In the genomic region with DNA sequence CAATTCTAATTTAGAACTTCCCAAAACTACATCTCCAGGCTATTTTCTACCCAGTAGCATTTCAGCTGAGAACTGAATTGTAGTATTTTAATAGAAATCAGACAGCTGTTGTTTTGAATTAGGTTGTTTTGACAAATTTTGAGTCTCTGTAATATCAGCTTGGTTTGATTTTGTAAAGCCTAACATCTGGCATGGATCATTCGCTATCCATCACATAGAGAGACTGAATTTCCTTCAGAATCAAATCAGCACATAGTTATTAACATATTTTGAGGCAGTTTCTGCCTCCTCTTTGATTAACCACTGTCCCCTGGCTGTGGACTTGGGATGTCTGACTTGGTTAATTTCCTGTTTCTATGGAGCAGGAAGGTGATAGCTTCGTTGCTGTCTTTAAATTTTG, we compare ENCODE assay signal across 25 mouse cellular contexts. TPM values are rescaled to one million over a fixed set of nuclear protein-coding genes. Genes with fewer than 3 reads are reported as not detected.
DNase-seq lines count a peak whose midpoint lies in the region; ATAC-seq lines count a peak whose summit lies in the region.
"Had no signal": no experiment of that assay in that cellular context is flagged by ENCODE, and none has a peak within 500 bp of the region (broad histone marks: within the 10 kb centered on the region; RNA-seq: fewer than 3 reads in every experiment).

No protein-coding gene starts in this region.

- 73% methylated on average over 2 of the region's 2 CpGs for WGBS in forebrain, embryonic 15.5 days
- 77% methylated on average over 2 of the region's 2 CpGs for WGBS in forebrain, embryonic 10.5 days
- 86% methylated on average over 2 of the region's 2 CpGs for WGBS in midbrain, embryonic 15.5 days

- no peaks in the 10 kb centered on the region for H3K36me3 ChIP-seq in forebrain, embryonic 15.5 days
- no peaks in the 10 kb centered on the region for H3K36me3 ChIP-seq in forebrain, embryonic 10.5 days (replicated peaks)
- no peaks in the 10 kb centered on the region for H3K36me3 ChIP-seq in midbrain, embryonic 15.5 days (replicated peaks)
- H3K36me3 ChIP-seq: embryonic facial prominence, embryonic 15.5 days; heart, embryonic 12.5 days; hindbrain, embryonic 15.5 days had no signal

- ATAC-seq in forebrain, embryonic 15.5 days (replicated peaks) = no peak
- ATAC-seq in midbrain, embryonic 15.5 days (replicated peaks) = no peak
- ATAC-seq: activated CD4-positive, CD25-positive, alpha-beta regulatory T cell, adult 4 months; intestine, embryonic 16.5 days; Patski had no signal

- 0 out of 2 replicates have a peak overlapping the region, but pooled peaks have one; percentile 23 for H3K27ac ChIP-seq in forebrain, embryonic 15.5 days (replicated peaks)
- H3K27ac ChIP-seq in forebrain, embryonic 10.5 days = no peak overlapping the region
- H3K27ac ChIP-seq in midbrain, embryonic 15.5 days = no peak overlapping the region
- H3K27ac ChIP-seq: embryonic facial prominence, embryonic 15.5 days; hindbrain, embryonic 15.5 days had no signal

- no peak overlapping the region for H3K9ac ChIP-seq in forebrain, embryonic 15.5 days (replicated peaks)
- H3K9ac ChIP-seq in midbrain, embryonic 15.5 days = no peak overlapping the region
- H3K9ac ChIP-seq: embryonic facial prominence, embryonic 15.5 days; heart, embryonic 12.5 days; hindbrain, embryonic 15.5 days had no signal

- DNase-seq in forebrain, embryonic 10.5 days (ENCODE audit: extremely low spot score, low spot score) = no peak
- DNase-seq in heart, adult 11 months = peak; percentile 27
- no peak for DNase-seq in heart, postnatal 25 days (ENCODE audit: low spot score)
- DNase-seq in brain, embryonic 18.5 days (ENCODE audit: low read depth, low spot score) = peak; percentile 4
- DNase-seq in right cerebral cortex, postnatal 10 days (ENCODE audit: low spot score in 2 of 2) = no peak
- DNase-seq: adrenal gland, postnatal 14 days; cerebellum, adult 11 months; cerebellum, adult 8-10 months; cerebellum, postnatal 14 days; embryo, embryonic 11 days; gastrocnemius, postnatal 14 days; heart, postnatal 36 days; kidney, adult 8-10 months had no signal

- intact Hi-C loops in heart, postnatal 25 days (cut with DNase I) = no loop called here

- H3K4me1 ChIP-seq in forebrain, embryonic 15.5 days = no peaks in the 10 kb centered on the region
- H3K4me1 ChIP-seq in forebrain, embryonic 10.5 days = no peaks in the 10 kb centered on the region
- H3K4me1 ChIP-seq in midbrain, embryonic 15.5 days = no peaks in the 10 kb centered on the region
- H3K4me1 ChIP-seq: embryonic facial prominence, embryonic 15.5 days; heart, embryonic 12.5 days; hindbrain, embryonic 15.5 days had no signal

- no peaks in the 10 kb centered on the region for H3K9me3 ChIP-seq in forebrain, embryonic 15.5 days
- H3K9me3 ChIP-seq in forebrain, embryonic 10.5 days = no peaks in the 10 kb centered on the region
- no peaks in the 10 kb centered on the region for H3K9me3 ChIP-seq in midbrain, embryonic 15.5 days
- H3K9me3 ChIP-seq: embryonic facial prominence, embryonic 15.5 days; heart, embryonic 12.5 days; hindbrain, embryonic 15.5 days had no signal

- H3K4me3 ChIP-seq in forebrain, embryonic 15.5 days = no peak overlapping the region
- H3K4me3 ChIP-seq in forebrain, embryonic 10.5 days = no peak overlapping the region
- no peak overlapping the region for H3K4me3 ChIP-seq in midbrain, embryonic 15.5 days
- H3K4me3 ChIP-seq: embryonic facial prominence, embryonic 15.5 days; erythroblast, embryonic 14.5 days; heart, embryonic 12.5 days; hindbrain, embryonic 15.5 days had no signal

- H3K27me3 ChIP-seq in forebrain, embryonic 15.5 days = no peaks in the 10 kb centered on the region
- H3K27me3 ChIP-seq in forebrain, embryonic 10.5 days (ENCODE audit: poor library complexity, severe bottlenecking) = no peaks in the 10 kb centered on the region
- H3K27me3 ChIP-seq in midbrain, embryonic 15.5 days (replicated peaks) = no peaks in the 10 kb centered on the region
- H3K27me3 ChIP-seq: CH12.LX; embryonic facial prominence, embryonic 15.5 days; heart, embryonic 12.5 days; hindbrain, embryonic 15.5 days; Patski had no signal

- H3K4me2 ChIP-seq in forebrain, embryonic 15.5 days (replicated peaks) = no peak overlapping the region
- no peak overlapping the region for H3K4me2 ChIP-seq in midbrain, embryonic 15.5 days
- H3K4me2 ChIP-seq: embryonic facial prominence, embryonic 15.5 days; heart, embryonic 12.5 days; hindbrain, embryonic 15.5 days had no signal

RNA-seq across cellular contexts. Expression of gene Tnn, which starts 44.8 kb away (rescaled TPM):
- polyA plus RNA-seq in forebrain, embryonic 15.5 days (2015; fragmentation: Nextera tagmentation; extraction: Ambion mirVana) = 0.05 TPM in 1 of 2 replicates, not detected in the other
- not detected in 2 replicates for polyA plus RNA-seq in forebrain, embryonic 10.5 days (2016; fragmentation: Nextera tagmentation; extraction: Ambion mirVana)
- total RNA-seq in heart, postnatal 25 days (2021) = not detected
- polyA plus RNA-seq in midbrain, embryonic 15.5 days (2015; fragmentation: Nextera tagmentation; extraction: Ambion mirVana) = not detected in 2 replicates
- total RNA-seq: CH12.LX; common myeloid progenitor, adult 5-6 weeks; heart, adult 8-10 months; heart, postnatal 36 days had no signal
- polyA plus RNA-seq: erythroblast, embryonic 14.5 days; heart, embryonic 12.5 days had no signal

Comparison
In these comparisons a context has a peak if more than half of its experiments do, and no peak if none do; other contexts are left out.
1. DNase-seq: peak in heart, adult 11 months (single experiment) and brain, embryonic 18.5 days (single experiment); none in forebrain, embryonic 10.5 days (single experiment), heart, postnatal 25 days (single experiment) and right cerebral cortex, postnatal 10 days (0 of 2).